Mouse (Mus musculus) bone marrow, adult 2 months (tissue): ENCODE data around the gene Impdh1.

Source experiments
- CTCF ChIP-seq: fragments of 200-500 bp; IDR thresholded peaks from 2 replicates; pipeline ENCODE4 v1.5.1; 2011; ENCODE audit warnings: low read length, control low read depth; ENCODE audit not compliant: control insufficient read depth, insufficient read depth
- POLR2A ChIP-seq: fragments of 200-500 bp; IDR thresholded peaks from 2 replicates; pipeline ENCODE4 v1.6.1; 2011; ENCODE audit warnings: low read depth, mild to moderate bottlenecking, control low read depth, low read length, borderline replicate concordance; ENCODE audit not compliant: control insufficient read depth

- TF ChIP-seq POLR2A = no peak
- TF ChIP-seq CTCF = peak; percentile 86
These were observed 17.6 kb downstream of the Impdh1 start for GRCm38 (mm10) chr6:29198309-29199222.
